Mouse (Mus musculus) olfactory bulb, adult 2 months (tissue): Measurements from ENCODE around the gene Col2a1.

Experiments used
- CTCF ChIP-seq: fragments of 200-500 bp; IDR thresholded peaks from 2 replicates; pipeline ENCODE4 v1.5.1; 2012; ENCODE audit warnings: low read depth, mild to moderate bottlenecking, low read length, moderate library complexity; ENCODE audit not compliant: insufficient read depth
- POLR2A ChIP-seq: fragments of 200-500 bp; IDR thresholded peaks from 2 replicates; pipeline ENCODE4 v1.6.1; 2012; ENCODE audit warnings: mild to moderate bottlenecking, low read depth, low read length, moderate library complexity; ENCODE audit not compliant: insufficient read depth

GRCm38 (mm10) chr15:98048918-98049700 lies 44.6 kb upstream of the Col2a1 start:
- TF ChIP-seq POLR2A, result no peak
- no peak for TF ChIP-seq CTCF
